Mouse (Mus musculus) bone marrow, adult 2 months (tissue): ENCODE measurements around the gene Hoxa13.

Experiments used
- CTCF ChIP-seq: fragments of 200-500 bp; IDR thresholded peaks from 2 replicates; pipeline ENCODE4 v1.5.1; 2011; ENCODE audit warnings: low read length, control low read depth; ENCODE audit not compliant: control insufficient read depth, insufficient read depth
- POLR2A ChIP-seq: fragments of 200-500 bp; IDR thresholded peaks from 2 replicates; pipeline ENCODE4 v1.6.1; 2011; ENCODE audit warnings: low read depth, mild to moderate bottlenecking, control low read depth, low read length, borderline replicate concordance; ENCODE audit not compliant: control insufficient read depth

GRCm38 (mm10) chr6:52270494-52271480, 10.1 kb upstream of the Hoxa13 start:
- peak; percentile 32; the same call in 1 of the 2 replicates for TF ChIP-seq CTCF
- no peak for TF ChIP-seq POLR2A
